Mouse (Mus musculus) testis, adult 2 months (tissue): ENCODE measurements around the gene Gm21992.

Source experiments
- CTCF ChIP-seq: fragments of 200-500 bp; IDR thresholded peaks from 2 replicates; pipeline ENCODE4 v1.5.1; 2012; ENCODE audit warnings: low read depth, mild to moderate bottlenecking, inconsistent platforms, low read length, moderate library complexity; ENCODE audit not compliant: control insufficient read depth, insufficient read depth, insufficient replicate concordance
- POLR2A ChIP-seq: fragments of 200-500 bp; IDR thresholded peaks from 2 replicates; pipeline ENCODE4 v1.6.1; 2012; ENCODE audit warnings: low read depth, mild to moderate bottlenecking, inconsistent platforms, low read length, moderate library complexity; ENCODE audit not compliant: control insufficient read depth

DNA sequence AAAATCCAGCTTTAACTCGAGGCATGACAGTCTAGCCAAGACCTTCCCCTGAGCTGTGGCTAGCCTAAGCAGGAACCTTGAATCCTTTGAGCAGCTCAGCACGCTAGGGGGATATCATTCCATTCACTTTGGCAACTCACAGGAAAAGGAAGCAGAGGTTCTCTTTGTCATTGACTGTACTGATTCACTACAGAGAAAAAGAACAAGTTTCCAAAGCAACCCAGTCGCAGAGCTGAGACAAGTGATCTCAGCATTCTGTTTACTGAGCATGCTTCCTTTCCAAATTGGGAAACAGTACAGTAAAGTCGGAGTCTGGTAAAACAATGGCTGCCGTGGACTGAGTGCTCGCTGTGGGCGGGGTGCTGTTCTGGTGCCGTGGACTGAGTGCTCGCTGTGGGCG lies 102.6 kb downstream of the Gm21992 start:
- TF ChIP-seq CTCF (no peak), POLR2A (no peak)
